Mouse (Mus musculus) gastrocnemius, postnatal 14 days (tissue): ENCODE measurements around the gene Tmc6. TPM values are rescaled to one million over a fixed set of nuclear protein-coding genes. Genes with fewer than 3 reads are reported as not detected.

Source experiments
- DNase-seq: peaks from one replicate; pipeline ENCODE4 v3.0.0; 2021; ENCODE audit warnings: mixed read lengths
- intact Hi-C: fragments of 180-260 bp; cut with DNase I; formaldehyde crosslinking; loops from one replicate; pipeline ENCODE4 v1.15.1; 2025; ENCODE audit warnings: low total_unique reads
- total RNA-seq, 2 experiments: library from RNA; stranded (reverse); gene quantifications; 2 replicates each; pipeline ENCODE4 v1.2.3; 2021

Gene Tmc6
- total RNA-seq, 2 experiments from 2014 or later: 9.4 to 15.4 TPM

- intact Hi-C loops: no loop called here
- DNase-seq: peak; percentile 74
These were observed 53.2 kb downstream of the Tmc6 start for GRCm38 (mm10) chr11:117728841-117729240.

- intact Hi-C loops: no loop called here
- DNase-seq: no peak
These were observed 53.8 kb downstream of the Tmc6 start for GRCm38 (mm10) chr11:117728245-117728644.

GRCm38 (mm10) chr11:117727031-117727430, 55.0 kb downstream of the Tmc6 start:
- DNase-seq: no peak
- intact Hi-C loops: no loop called here

GRCm38 (mm10) chr11:117724604-117725301, 57.2 kb downstream of the Tmc6 start:
- intact Hi-C loops: no loop called here
- no peak for DNase-seq

- DNase-seq: no peak
- intact Hi-C loops: no loop called here
These were observed 63.2 kb downstream of the Tmc6 start for GRCm38 (mm10) chr11:117718838-117719237.

Other genes starting within 250 kb of the Tmc6 start
- gene Tnrc6c, start 127.9 kb downstream of the Tmc6 start, total RNA-seq: 10 to 100 TPM; 16.5 to 18.1 TPM
- gene Tmc8, start 122 bp downstream of the Tmc6 start, total RNA-seq: 1 to 10 TPM; 1.1 TPM
- not detected for gene 6030468B19Rik, start 15.5 kb upstream of the Tmc6 start, total RNA-seq
- gene Gm20708, start 27.5 kb upstream of the Tmc6 start, total RNA-seq: 1 to 10 TPM in 1 of 2 experiments, under 1 TPM in 1; 0.73 to 1.5 TPM
- 100 to 1,000 TPM; 104 to 111 TPM for gene Syngr2, start 27.5 kb upstream of the Tmc6 start, total RNA-seq
- gene Afmid, start 43.7 kb upstream of the Tmc6 start, total RNA-seq: 1 to 10 TPM; 3.5 to 3.6 TPM
- gene Tk1, start 43.9 kb upstream of the Tmc6 start, total RNA-seq: 1 to 10 TPM; 5.4 to 5.8 TPM
- gene Birc5, start 67.1 kb upstream of the Tmc6 start, total RNA-seq: 1 to 10 TPM; 4.2 TPM
- not detected for gene Tmem235, start 78.6 kb upstream of the Tmc6 start, total RNA-seq
- 1 to 10 TPM; 5.8 to 7.5 TPM for gene Tha1, start 91.3 kb upstream of the Tmc6 start, total RNA-seq
- 1 to 10 TPM; 2.9 to 3.7 TPM for gene Socs3, start 187.8 kb upstream of the Tmc6 start, total RNA-seq
- gene Pgs1, start 204.1 kb upstream of the Tmc6 start, total RNA-seq: 10 to 100 TPM; 15.6 to 17.1 TPM